Mouse (Mus musculus) spleen, postnatal 4 days (tissue): Measurements from ENCODE around the gene Gna15.
A peak's percentile ranks its signal among the peaks of the same experiment; 100 is the strongest.

Experiments used
- DNase-seq, 2 experiments: peaks; one replicate each; pipeline ENCODE4 v3.0.0; 2022; ENCODE audit warnings: low spot score in 2 of 2

Gna15 gene

GRCm38 (mm10) chr10:81523570-81523969 lies 455 bp downstream of the Gna15 start:
- no peak for DNase-seq

- no peak for DNase-seq
These were observed 883 bp downstream of the Gna15 start for GRCm38 (mm10) chr10:81523142-81523541.

- DNase-seq = no peak
These were observed 4.1 kb downstream of the Gna15 start for GRCm38 (mm10) chr10:81519978-81520365.

- DNase-seq = no peak
These were observed 4.6 kb downstream of the Gna15 start for GRCm38 (mm10) chr10:81519227-81519977.

- peak; percentile 83 to 93 for DNase-seq
These were observed 5.5 kb downstream of the Gna15 start for GRCm38 (mm10) chr10:81518546-81518945.

- peak in 1 of 2 experiments; percentile 50 for DNase-seq
These were observed 6.8 kb downstream of the Gna15 start for GRCm38 (mm10) chr10:81517227-81517626.

- no peak for DNase-seq
These were observed 10.2 kb downstream of the Gna15 start for GRCm38 (mm10) chr10:81513798-81514197.

- DNase-seq = no peak
These were observed 13.7 kb downstream of the Gna15 start for GRCm38 (mm10) chr10:81510246-81510810.

- DNase-seq = no peak
These were observed 16.1 kb downstream of the Gna15 start for GRCm38 (mm10) chr10:81507691-81508489.

- no peak for DNase-seq
These were observed 16.9 kb downstream of the Gna15 start for GRCm38 (mm10) chr10:81507095-81507494.

- DNase-seq = no peak
These were observed 18.9 kb downstream of the Gna15 start for GRCm38 (mm10) chr10:81505016-81505664.

- DNase-seq = peak; percentile 90 to 99
These were observed 21.4 kb downstream of the Gna15 start for GRCm38 (mm10) chr10:81502658-81503057.

- DNase-seq = no peak
These were observed 22.2 kb downstream of the Gna15 start for GRCm38 (mm10) chr10:81501863-81502262.

GRCm38 (mm10) chr10:81500032-81500431 lies 24.0 kb downstream of the Gna15 start, which contains the start of gene S1pr4:
S1pr4 (minus strand) TSS chr10:81500132.
- DNase-seq = no peak

- peak; percentile 77 to 89 for DNase-seq
These were observed 24.6 kb downstream of the Gna15 start for GRCm38 (mm10) chr10:81499250-81499901.

- DNase-seq = peak in 1 of 2 experiments; percentile 78
These were observed 25.4 kb downstream of the Gna15 start for GRCm38 (mm10) chr10:81498316-81499249.

GRCm38 (mm10) chr10:81497401-81498270 lies 26.4 kb downstream of the Gna15 start:
- DNase-seq = peak; percentile 70 to 83

GRCm38 (mm10) chr10:81496969-81497368 lies 27.1 kb downstream of the Gna15 start:
- DNase-seq = no peak

- peak; percentile 98 to 99 for DNase-seq
These were observed 27.6 kb downstream of the Gna15 start, which contains the start of gene Ncln for GRCm38 (mm10) chr10:81496264-81496901. Ncln (minus strand) TSS chr10:81496392.
